Mouse (Mus musculus): ENCODE data around the gene Gusb.

- TF ChIP-seq POLR2A (IDR thresholded peaks at IDR 0.05; ENCODE audit: low read depth, low read length) (no peak), CTCF (IDR thresholded peaks at IDR 0.05; ENCODE audit: extremely low read depth, insufficient read length, insufficient replicate concordance, low read depth, low read length) (no peak)
Measured at GRCm38 (mm10) chr5:130000735-130001134, 2.1 kb downstream of the Gusb start.

All from small intestine, adult 2 months (tissue).